ENCODE assay signal across 26 mouse cellular contexts in genomic region chr17:84753489-84753888, GRCm38 (mm10). TPM values are rescaled to one million over a fixed set of nuclear protein-coding genes. Genes with fewer than 3 reads are reported as not detected.
DNase-seq lines count a peak whose midpoint lies in the region; ATAC-seq and TF ChIP-seq lines count a peak whose summit lies in the region.
"Had no signal": no experiment of that assay in that cellular context is flagged by ENCODE, and none has a peak within 500 bp of the region (broad histone marks: within the 10 kb centered on the region; RNA-seq: fewer than 3 reads in every experiment).

No protein-coding gene starts in this region.

- 0 out of 2 replicates have a peak, but pooled peaks have one; percentile 30 for ATAC-seq in hindbrain, embryonic 11.5 days (ENCODE audit: low FRiP score)
- ATAC-seq in hindbrain, postnatal 0 days, result no peak
- peak; percentile 37; the same call in 1 of the 2 replicates for ATAC-seq in midbrain, embryonic 13.5 days
- no peak for ATAC-seq in midbrain, embryonic 11.5 days (ENCODE audit: low FRiP score)
- ATAC-seq: activated CD4-positive, CD25-positive, alpha-beta regulatory T cell, adult 4 months; forebrain, embryonic 15.5 days; intestine, postnatal 0 days had no signal

- 69% methylated on average over 5 of the region's 5 CpGs for WGBS in hindbrain, embryonic 11.5 days
- 40% methylated on average over 5 of the region's 5 CpGs for WGBS in hindbrain, postnatal 0 days
- WGBS in midbrain, embryonic 13.5 days, result 61% methylated on average over 5 of the region's 5 CpGs
- WGBS in midbrain, embryonic 11.5 days, result 81% methylated on average over 5 of the region's 5 CpGs

- TF ChIP-seq CTCF in hindbrain, postnatal 0 days (IDR thresholded peaks at IDR 0.05; ENCODE audit: low read depth), result no peak
- no peak for TF ChIP-seq CTCF in brain, embryonic 14.5 days (IDR thresholded peaks at IDR 0.05; ENCODE audit: borderline replicate concordance, extremely low read depth, insufficient read depth, insufficient read length)
- TF ChIP-seq CTCF in gastrocnemius, adult 2 months (IDR thresholded peaks at IDR 0.05), result no peak

- no peaks in the 10 kb centered on the region for H3K27me3 ChIP-seq in hindbrain, embryonic 11.5 days (ENCODE audit: control insufficient read depth, insufficient read depth, low read length)
- H3K27me3 ChIP-seq in hindbrain, postnatal 0 days (ENCODE audit: insufficient read depth, low read length), result no peaks in the 10 kb centered on the region
- no peaks in the 10 kb centered on the region for H3K27me3 ChIP-seq in midbrain, embryonic 13.5 days
- H3K27me3 ChIP-seq in midbrain, embryonic 11.5 days (ENCODE audit: control insufficient read depth, insufficient read depth, low read length), result no peaks in the 10 kb centered on the region
- H3K27me3 ChIP-seq: CH12.LX; forebrain, embryonic 15.5 days; heart, embryonic 13.5 days had no signal

- H3K27ac ChIP-seq in hindbrain, embryonic 11.5 days (ENCODE audit: low read depth, low read length), result no peak overlapping the region
- no peak overlapping the region for H3K27ac ChIP-seq in hindbrain, postnatal 0 days
- H3K27ac ChIP-seq in midbrain, embryonic 13.5 days, result 0 out of 2 replicates have a peak overlapping the region, but pooled peaks have one; percentile 39
- no peak overlapping the region for H3K27ac ChIP-seq in midbrain, embryonic 11.5 days (ENCODE audit: low read depth, low read length)
- no peak overlapping the region for H3K27ac ChIP-seq in gastrocnemius, adult 2 months
- H3K27ac ChIP-seq: forebrain, embryonic 10.5 days; forebrain, embryonic 15.5 days; heart, adult 2 months; heart, embryonic 10.5 days; heart, embryonic 13.5 days had no signal

- no peaks in the 10 kb centered on the region for H3K9me3 ChIP-seq in hindbrain, embryonic 11.5 days (ENCODE audit: control insufficient read depth, low read length)
- H3K9me3 ChIP-seq in hindbrain, postnatal 0 days (ENCODE audit: low read length), result no peaks in the 10 kb centered on the region
- no peaks in the 10 kb centered on the region for H3K9me3 ChIP-seq in midbrain, embryonic 13.5 days
- H3K9me3 ChIP-seq in midbrain, embryonic 11.5 days (ENCODE audit: control insufficient read depth, low read length), result no peaks in the 10 kb centered on the region
- H3K9me3 ChIP-seq: forebrain, embryonic 10.5 days; forebrain, embryonic 15.5 days; G1E; heart, embryonic 10.5 days; heart, embryonic 13.5 days had no signal

- no peak for TF ChIP-seq POLR2A in brain, embryonic 14.5 days (IDR thresholded peaks at IDR 0.05; ENCODE audit: borderline replicate concordance, extremely low read depth, insufficient read depth, insufficient read length, poor library complexity, severe bottlenecking)

- no peak overlapping the region for H3K4me3 ChIP-seq in hindbrain, embryonic 11.5 days (ENCODE audit: low read depth, low read length)
- no peak overlapping the region for H3K4me3 ChIP-seq in hindbrain, postnatal 0 days (ENCODE audit: low read length)
- H3K4me3 ChIP-seq in midbrain, embryonic 13.5 days (replicated peaks), result no peak overlapping the region
- H3K4me3 ChIP-seq in midbrain, embryonic 11.5 days (ENCODE audit: low read depth, low read length), result no peak overlapping the region
- no peak overlapping the region for H3K4me3 ChIP-seq in gastrocnemius, adult 2 months
- H3K4me3 ChIP-seq: forebrain, embryonic 10.5 days; forebrain, embryonic 15.5 days; heart, adult 2 months; heart, embryonic 10.5 days; heart, embryonic 13.5 days had no signal

- H3K36me3 ChIP-seq in hindbrain, embryonic 11.5 days (ENCODE audit: control insufficient read depth, insufficient read depth, low read length), result no peaks in the 10 kb centered on the region
- no peaks in the 10 kb centered on the region for H3K36me3 ChIP-seq in hindbrain, postnatal 0 days (ENCODE audit: insufficient read depth, low read length)
- peaks cover 8% of the 10 kb centered on the region for H3K36me3 ChIP-seq in midbrain, embryonic 13.5 days
- no peaks in the 10 kb centered on the region for H3K36me3 ChIP-seq in midbrain, embryonic 11.5 days (ENCODE audit: control insufficient read depth, insufficient read depth, low read length)
- H3K36me3 ChIP-seq: forebrain, embryonic 15.5 days had no signal

- H3K4me2 ChIP-seq in hindbrain, embryonic 11.5 days (replicated peaks; ENCODE audit: low read depth, low read length), result no peak overlapping the region
- no peak overlapping the region for H3K4me2 ChIP-seq in hindbrain, postnatal 0 days (ENCODE audit: low read depth, low read length)
- no peak overlapping the region for H3K4me2 ChIP-seq in midbrain, embryonic 13.5 days (replicated peaks)
- H3K4me2 ChIP-seq in midbrain, embryonic 11.5 days, result no peak overlapping the region
- H3K4me2 ChIP-seq: forebrain, embryonic 15.5 days; heart, embryonic 13.5 days had no signal

- DNase-seq in hindbrain, embryonic 11.5 days (ENCODE audit: low spot score), result no peak
- no peak for DNase-seq in hindbrain, postnatal 0 days (ENCODE audit: low spot score)
- no peak for DNase-seq in midbrain, embryonic 11.5 days (ENCODE audit: low spot score, missing footprints)
- peak; percentile 64 for DNase-seq in Muller cell, postnatal 12 days (ENCODE audit: inconsistent ontology term)
- peak; percentile 49 for DNase-seq in brain, embryonic 14.5 days (ENCODE audit: low read depth)
- DNase-seq in left cerebral cortex, postnatal 10 days (ENCODE audit: extremely low spot score in 1 of 2, low spot score in 2 of 2), result no peak
- DNase-seq in gastrocnemius, adult 2 months, result no peak
- DNase-seq: adrenal gland, adult 8-10 months; adrenal gland, postnatal 25 days; B cell, adult 2 months; cerebellum, adult 18-20 months; cerebellum, adult 9-10 months; cerebellum, postnatal 14 days; gastrocnemius, postnatal 10 days; gastrocnemius, postnatal 36 days; heart, adult 2 months; heart, postnatal 14 days had no signal

- intact Hi-C loops in left cerebral cortex, postnatal 10 days (cut with DNase I), result no loop called here
- intact Hi-C loops in gastrocnemius, adult 2 months (cut with DNase I), result no loop called here

- H3K4me1 ChIP-seq in hindbrain, embryonic 11.5 days (replicated peaks; ENCODE audit: control insufficient read depth, insufficient read depth, low read length), result peaks cover 5% of the 10 kb centered on the region
- H3K4me1 ChIP-seq in hindbrain, postnatal 0 days (ENCODE audit: insufficient read depth, low read length), result peaks cover 3% of the 10 kb centered on the region; the same call in 1 of the 2 replicates
- peaks cover 46% of the 10 kb centered on the region for H3K4me1 ChIP-seq in midbrain, embryonic 13.5 days (replicated peaks)
- H3K4me1 ChIP-seq in midbrain, embryonic 11.5 days (ENCODE audit: control insufficient read depth, insufficient read depth, low read length), result peaks cover 12% of the 10 kb centered on the region
- H3K4me1 ChIP-seq: heart, embryonic 10.5 days had no signal

- no peak overlapping the region for H3K9ac ChIP-seq in hindbrain, embryonic 11.5 days (ENCODE audit: low read depth, low read length)
- H3K9ac ChIP-seq in hindbrain, postnatal 0 days (replicated peaks; ENCODE audit: low read length), result no peak overlapping the region
- H3K9ac ChIP-seq in midbrain, embryonic 13.5 days (replicated peaks), result no peak overlapping the region
- no peak overlapping the region for H3K9ac ChIP-seq in midbrain, embryonic 11.5 days (ENCODE audit: low read length)
- H3K9ac ChIP-seq: forebrain, embryonic 15.5 days; heart, embryonic 13.5 days had no signal

RNA-seq across cellular contexts. Expression of gene Lrpprc, which starts 37.1 kb away (rescaled TPM):
- 50.8 and 53.2 TPM in 2 replicates for polyA plus RNA-seq in hindbrain, embryonic 11.5 days (2014; fragmentation: Nextera tagmentation; extraction: Ambion mirVana)
- 46.1 and 47.3 TPM in 2 replicates for total RNA-seq in hindbrain, postnatal 0 days (2014; rRNA removed)
- 38.1 and 39.1 TPM in 2 replicates for polyA plus RNA-seq in hindbrain, postnatal 0 days (2015; fragmentation: Nextera tagmentation; extraction: Ambion mirVana)
- polyA plus RNA-seq in midbrain, embryonic 13.5 days (2015; fragmentation: Nextera tagmentation; extraction: Ambion mirVana), result 42.0 and 44.3 TPM in 2 replicates
- polyA plus RNA-seq in midbrain, embryonic 11.5 days (2014; fragmentation: Nextera tagmentation; extraction: Ambion mirVana), result 53.9 and 59.1 TPM in 2 replicates
- 17.6 and 27.3 TPM in 2 replicates for polyA plus RNA-seq in brain, embryonic 14.5 days (2012; rRNA removed)
- total RNA-seq in left cerebral cortex, postnatal 10 days (2021), result 10 to 100 TPM; 64.9 to 68.9 TPM
- total RNA-seq in gastrocnemius, adult 2 months (2021), result 10 to 100 TPM; 61.7 to 84.8 TPM

Comparison
In these comparisons a context has a peak if more than half of its experiments do, and no peak if none do; other contexts are left out.
1. ATAC-seq: peak in hindbrain, embryonic 11.5 days (single experiment) and midbrain, embryonic 13.5 days (single experiment); none in hindbrain, postnatal 0 days (single experiment) and midbrain, embryonic 11.5 days (single experiment).
2. DNase-seq: peak in Muller cell, postnatal 12 days (single experiment) and brain, embryonic 14.5 days (single experiment); none in hindbrain, embryonic 11.5 days (single experiment), hindbrain, postnatal 0 days (single experiment), midbrain, embryonic 11.5 days (single experiment), left cerebral cortex, postnatal 10 days (0 of 2) and gastrocnemius, adult 2 months (single experiment).